Mouse (Mus musculus): Measurements from ENCODE around the gene Hist1h1t.

The Hist1h1t gene

GRCm38 (mm10) chr13:23695514-23695913 is at the start of gene Hist1h1t:
Gene Hist1h1t (plus strand): TSS chr13:23695814.
- TF ChIP-seq GATA4 (IDR thresholded peaks at IDR 0.05; ENCODE audit: insufficient replicate concordance, low read length) = no peak

GRCm38 (mm10) chr13:23659636-23660366 is 35.8 kb upstream of the Hist1h1t start:
- TF ChIP-seq GATA4 (IDR thresholded peaks at IDR 0.05; ENCODE audit: insufficient replicate concordance, low read length) = no peak

GRCm38 (mm10) chr13:23662536-23662935 is 33.1 kb upstream of the Hist1h1t start:
- TF ChIP-seq GATA4 (IDR thresholded peaks at IDR 0.05; ENCODE audit: insufficient replicate concordance, low read length) = no peak

DNA sequence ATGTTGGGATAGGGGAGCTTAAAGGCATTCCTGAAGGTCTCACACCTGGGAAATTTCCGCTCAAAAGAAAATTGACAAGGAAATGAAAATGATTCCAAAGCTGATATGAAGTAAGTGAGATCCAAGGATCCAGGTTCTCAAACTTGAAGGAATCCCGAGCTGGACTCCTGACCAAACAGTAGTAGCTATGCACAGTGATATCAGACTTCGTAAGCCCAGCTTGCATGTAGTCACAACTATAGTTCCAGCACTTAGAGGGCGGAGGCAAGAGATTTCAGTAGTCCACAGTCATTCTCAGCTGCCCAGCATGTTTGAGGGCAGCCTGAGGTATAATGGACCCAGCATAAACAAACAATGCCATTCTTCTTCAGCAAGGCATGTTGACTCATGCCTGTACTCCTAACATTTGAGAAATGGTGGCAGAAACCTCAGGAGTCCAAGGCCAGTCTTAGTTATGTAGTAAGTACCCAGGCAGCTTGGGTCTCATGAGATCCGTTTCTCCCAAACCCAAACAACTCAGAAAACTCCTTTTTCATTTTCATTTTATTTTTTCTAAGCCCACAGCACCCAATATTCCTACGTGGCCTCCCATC is 13.5 kb upstream of the Hist1h1t start:
- no peak for TF ChIP-seq GATA4 (IDR thresholded peaks at IDR 0.05; ENCODE audit: insufficient replicate concordance, low read length)

DNA sequence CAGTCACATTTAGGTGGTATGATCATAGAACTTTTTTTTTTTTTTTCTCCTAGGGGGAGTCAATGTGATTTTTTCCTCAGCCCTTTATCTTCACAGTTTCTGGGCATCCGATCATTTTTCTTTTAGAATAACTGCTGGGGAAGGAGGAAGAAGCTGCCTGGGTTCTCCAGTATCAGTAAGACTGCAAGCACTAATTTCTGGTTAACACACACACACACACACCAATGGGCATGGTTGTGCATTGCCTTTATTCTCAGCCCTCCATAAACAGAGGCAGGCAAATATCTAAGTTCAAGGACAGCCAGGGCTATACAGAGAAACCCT is 13.0 kb upstream of the Hist1h1t start:
- no peak for TF ChIP-seq GATA4 (IDR thresholded peaks at IDR 0.05; ENCODE audit: insufficient replicate concordance, low read length)

- no peak for TF ChIP-seq GATA4 (IDR thresholded peaks at IDR 0.05; ENCODE audit: insufficient replicate concordance, low read length)
Observed at GRCm38 (mm10) chr13:23683755-23684281, 11.8 kb upstream of the Hist1h1t start, which contains the start of the genes Hist1h2ac and Hist1h2bc. Gene Hist1h2ac (minus strand): TSS chr13:23683948. Gene Hist1h2bc (plus strand): TSS chr13:23684199.

DNA sequence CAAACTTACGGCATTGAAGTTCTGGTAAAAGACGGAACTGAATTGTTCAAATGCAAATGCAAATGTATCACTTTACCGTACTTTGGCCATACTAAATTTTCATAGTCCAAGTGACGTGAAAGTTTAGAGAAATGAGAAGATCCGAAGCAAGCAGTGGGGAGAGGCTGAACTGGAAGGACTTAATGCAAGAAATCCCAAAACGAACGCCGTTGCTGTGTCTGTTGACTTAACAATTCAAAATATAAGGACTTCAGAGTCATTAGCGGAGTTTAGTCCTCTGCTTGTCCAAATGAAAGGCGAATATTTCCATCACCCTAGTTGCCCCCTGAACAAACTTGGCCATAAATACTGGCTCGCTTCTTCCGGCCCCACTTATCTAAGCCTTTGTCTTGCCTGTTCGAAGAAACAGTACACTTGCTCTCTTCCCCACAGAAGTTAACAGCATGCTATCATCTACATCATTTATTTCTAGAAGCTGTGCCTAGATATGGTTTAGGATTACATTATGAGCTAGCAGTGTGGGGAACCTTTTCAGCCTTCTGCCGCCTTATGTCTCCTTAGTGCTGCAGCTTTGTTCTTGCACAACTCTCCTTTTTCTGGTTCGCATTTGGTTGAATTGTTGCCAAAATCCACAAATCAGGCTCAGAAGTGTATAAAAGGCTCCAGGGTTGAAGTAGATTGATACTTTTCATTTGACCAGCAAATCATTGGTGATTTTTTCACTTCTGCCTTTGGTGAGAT is 10.3 kb upstream of the Hist1h1t start:
- no peak for TF ChIP-seq GATA4 (IDR thresholded peaks at IDR 0.05; ENCODE audit: insufficient replicate concordance, low read length)

DNA sequence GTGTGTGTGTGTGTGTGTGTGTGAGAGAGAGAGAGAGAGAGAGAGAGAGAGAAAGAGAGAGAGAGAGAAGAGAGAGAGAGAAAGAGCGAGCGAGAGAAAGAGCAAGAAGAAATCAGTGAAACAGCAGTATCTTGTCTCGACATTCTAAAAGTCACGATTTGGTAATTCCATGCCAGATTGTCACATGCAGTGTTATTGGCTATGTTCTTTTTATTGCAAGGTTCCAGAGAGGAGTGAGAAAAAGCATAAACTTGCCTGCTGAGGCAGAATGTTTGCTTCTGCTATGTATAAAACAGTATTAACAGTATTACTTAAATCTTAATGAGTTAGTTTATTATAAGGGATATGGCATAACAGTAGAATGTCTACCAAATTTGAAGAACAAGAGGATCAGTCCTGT is 9.6 kb upstream of the Hist1h1t start:
- no peak for TF ChIP-seq GATA4 (IDR thresholded peaks at IDR 0.05; ENCODE audit: insufficient replicate concordance, low read length)

GRCm38 (mm10) chr13:23687181-23687580 is 8.4 kb upstream of the Hist1h1t start:
- no peak for TF ChIP-seq GATA4 (IDR thresholded peaks at IDR 0.05; ENCODE audit: insufficient replicate concordance, low read length)

- TF ChIP-seq GATA4 (IDR thresholded peaks at IDR 0.05; ENCODE audit: insufficient replicate concordance, low read length) = no peak
Observed at GRCm38 (mm10) chr13:23687907-23688306, 7.7 kb upstream of the Hist1h1t start.

DNA sequence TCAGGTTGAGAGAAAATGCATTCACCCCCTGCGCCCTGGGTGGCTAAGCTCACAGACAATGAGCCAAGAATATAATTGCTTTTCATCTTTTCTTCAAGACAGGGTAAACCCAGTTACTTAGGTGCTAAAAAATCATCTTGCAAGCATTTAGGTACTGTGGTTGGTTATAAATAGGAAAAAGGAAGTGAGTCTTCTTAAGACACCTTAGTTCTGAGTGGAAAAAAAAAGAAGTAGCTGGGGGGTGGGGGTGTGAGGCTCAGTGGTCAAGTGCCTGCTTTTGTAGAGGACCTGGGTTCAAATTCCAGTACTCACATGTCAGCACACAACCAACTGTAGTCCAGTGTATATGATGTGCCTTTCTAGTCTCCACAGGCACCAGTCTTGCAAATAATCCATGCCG is 6.7 kb upstream of the Hist1h1t start:
- no peak for TF ChIP-seq GATA4 (IDR thresholded peaks at IDR 0.05; ENCODE audit: insufficient replicate concordance, low read length)

DNA sequence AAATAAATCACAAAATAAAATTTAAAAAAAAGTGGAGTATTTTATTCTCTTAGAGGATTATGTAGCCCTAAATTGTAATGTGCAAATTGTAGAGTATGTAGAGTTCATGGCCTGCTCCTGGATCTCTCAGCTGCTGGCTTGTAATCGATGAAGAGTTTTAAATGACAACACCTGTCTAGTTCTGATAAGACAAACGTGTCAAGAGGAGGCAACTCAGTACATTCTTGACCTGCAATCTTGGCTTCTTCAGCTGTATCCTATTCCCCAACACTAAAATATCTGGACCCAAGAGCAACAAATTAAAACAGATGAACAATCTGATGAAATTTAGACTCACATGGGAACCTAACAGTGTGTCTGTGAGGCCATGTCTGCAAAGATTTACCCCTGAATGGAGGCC is 6.2 kb upstream of the Hist1h1t start:
- TF ChIP-seq GATA4 (IDR thresholded peaks at IDR 0.05; ENCODE audit: insufficient replicate concordance, low read length) = no peak

- no peak for TF ChIP-seq GATA4 (IDR thresholded peaks at IDR 0.05; ENCODE audit: insufficient replicate concordance, low read length)
Observed at GRCm38 (mm10) chr13:23693856-23694440, 1.7 kb upstream of the Hist1h1t start.

- no peak for TF ChIP-seq GATA4 (IDR thresholded peaks at IDR 0.05; ENCODE audit: insufficient replicate concordance, low read length)
Observed at GRCm38 (mm10) chr13:23694956-23695355, 658 bp upstream of the Hist1h1t start.

- TF ChIP-seq GATA4 (IDR thresholded peaks at IDR 0.05; ENCODE audit: insufficient replicate concordance, low read length) = no peak
Observed at GRCm38 (mm10) chr13:23696061-23696474, 454 bp downstream of the Hist1h1t start.

Measured in liver, adult (tissue).